Mouse (Mus musculus) adrenal gland, postnatal 25 days (tissue): ENCODE results near the gene Rab44. TPM values are rescaled to one million over a fixed set of nuclear protein-coding genes. Genes with fewer than 3 reads are reported as not detected.

Source experiments
- DNase-seq: peaks from one replicate; pipeline ENCODE4 v3.0.0; 2021; ENCODE audit warnings: mixed read lengths
- total RNA-seq: library from RNA; stranded (reverse); gene quantifications from 2 replicates; pipeline ENCODE4 v1.2.3, GENCODE M21; 2021

Rab44 gene
- total RNA-seq, 1 experiment from 2014 or later, result 0.30 TPM

- DNase-seq, result no peak
These were observed 21.1 kb downstream of the Rab44 start for GRCm38 (mm10) chr17:29135066-29135465.

- peak; percentile 67 for DNase-seq
These were observed 22.3 kb downstream of the Rab44 start for GRCm38 (mm10) chr17:29136236-29136635.

GRCm38 (mm10) chr17:29137906-29138305 is 24.0 kb downstream of the Rab44 start:
- DNase-seq, result no peak

- DNase-seq, result no peak
These were observed 27.6 kb downstream of the Rab44 start for GRCm38 (mm10) chr17:29141577-29141976.

GRCm38 (mm10) chr17:29143266-29143665 is 29.3 kb downstream of the Rab44 start:
- DNase-seq, result no peak

- DNase-seq, result no peak
These were observed 31.2 kb downstream of the Rab44 start for GRCm38 (mm10) chr17:29145101-29145500.

DNA sequence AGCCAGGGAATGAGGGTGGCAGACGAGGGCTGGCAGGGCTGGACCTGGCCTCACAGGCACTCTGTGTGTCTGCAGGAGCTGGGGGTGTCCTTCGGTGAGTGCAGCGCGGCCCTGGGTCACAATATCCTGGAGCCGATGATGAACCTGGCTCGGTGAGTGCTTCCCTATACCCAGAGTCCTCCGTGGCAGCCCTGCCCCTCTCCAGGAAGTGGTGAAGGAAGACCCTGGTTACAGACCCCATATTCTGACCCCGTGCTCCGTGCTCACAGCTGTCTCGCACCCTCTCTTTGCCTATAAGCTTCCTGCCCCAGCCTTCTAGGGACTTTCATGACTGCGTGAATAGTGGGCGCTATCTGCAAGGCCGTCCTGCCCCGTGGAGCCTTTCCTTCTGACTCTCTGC is 33.3 kb downstream of the Rab44 start:
- DNase-seq, result no peak

DNA sequence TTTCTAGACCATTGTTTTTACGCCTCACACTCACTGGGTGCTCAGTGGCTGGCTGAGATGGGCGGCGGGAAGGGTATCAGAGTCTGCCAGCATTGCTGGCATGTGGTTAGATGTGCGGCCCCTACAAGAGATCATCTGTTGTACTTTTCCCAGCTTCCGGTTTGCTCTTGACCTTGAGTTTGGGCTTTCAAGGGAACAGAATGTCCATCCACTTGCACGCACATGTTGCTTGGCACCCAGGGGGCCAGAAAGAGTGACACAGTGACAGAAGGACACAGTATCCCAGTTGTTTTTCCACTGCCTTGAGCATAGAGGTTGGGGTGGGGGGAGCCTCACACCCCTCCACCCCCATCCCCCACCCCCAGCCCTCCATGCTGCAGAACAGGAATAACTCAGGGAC is 33.8 kb downstream of the Rab44 start:
- no peak for DNase-seq

GRCm38 (mm10) chr17:29149766-29150165 is 35.8 kb downstream of the Rab44 start:
- no peak for DNase-seq

DNA sequence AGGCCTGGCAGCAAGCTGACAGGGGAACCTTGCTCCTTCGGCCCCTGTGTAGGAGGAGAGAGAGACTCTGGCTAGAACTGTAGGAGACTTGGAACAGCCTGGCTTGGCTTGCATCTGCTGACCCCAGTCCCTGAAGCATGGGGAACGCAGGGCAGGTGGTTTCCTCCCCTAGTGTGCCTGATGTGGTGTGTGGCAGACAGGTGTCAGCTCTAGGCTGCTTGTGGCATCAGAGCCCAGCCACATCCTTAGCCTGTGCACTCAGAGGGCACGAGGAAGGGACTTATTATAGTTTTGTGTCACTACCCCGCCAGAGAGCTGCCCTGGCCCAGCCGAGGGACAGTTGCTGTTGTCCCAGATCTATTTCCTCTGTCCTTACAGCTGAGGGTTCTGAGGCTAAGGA is 38.6 kb downstream of the Rab44 start:
- DNase-seq, result no peak

DNA sequence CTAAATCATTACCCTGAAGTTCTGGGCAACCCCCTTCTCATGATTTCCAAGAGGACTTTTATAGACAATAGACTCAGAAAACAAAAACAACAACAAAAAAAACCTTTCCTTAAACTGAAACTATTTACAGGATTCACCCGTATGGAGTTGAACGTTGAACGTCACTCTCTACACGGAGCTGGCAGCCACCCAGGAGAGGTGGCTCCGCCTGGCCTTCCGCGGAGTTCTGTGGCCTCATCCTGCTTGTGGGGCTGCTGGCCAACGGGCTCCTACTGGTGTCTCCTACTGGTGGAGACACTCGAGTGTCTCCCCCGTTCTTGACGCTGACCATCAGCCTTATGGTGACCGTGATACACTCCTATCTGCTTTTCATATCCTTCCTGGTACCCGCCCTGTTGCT is 40.3 kb downstream of the Rab44 start:
- DNase-seq, result no peak

DNA sequence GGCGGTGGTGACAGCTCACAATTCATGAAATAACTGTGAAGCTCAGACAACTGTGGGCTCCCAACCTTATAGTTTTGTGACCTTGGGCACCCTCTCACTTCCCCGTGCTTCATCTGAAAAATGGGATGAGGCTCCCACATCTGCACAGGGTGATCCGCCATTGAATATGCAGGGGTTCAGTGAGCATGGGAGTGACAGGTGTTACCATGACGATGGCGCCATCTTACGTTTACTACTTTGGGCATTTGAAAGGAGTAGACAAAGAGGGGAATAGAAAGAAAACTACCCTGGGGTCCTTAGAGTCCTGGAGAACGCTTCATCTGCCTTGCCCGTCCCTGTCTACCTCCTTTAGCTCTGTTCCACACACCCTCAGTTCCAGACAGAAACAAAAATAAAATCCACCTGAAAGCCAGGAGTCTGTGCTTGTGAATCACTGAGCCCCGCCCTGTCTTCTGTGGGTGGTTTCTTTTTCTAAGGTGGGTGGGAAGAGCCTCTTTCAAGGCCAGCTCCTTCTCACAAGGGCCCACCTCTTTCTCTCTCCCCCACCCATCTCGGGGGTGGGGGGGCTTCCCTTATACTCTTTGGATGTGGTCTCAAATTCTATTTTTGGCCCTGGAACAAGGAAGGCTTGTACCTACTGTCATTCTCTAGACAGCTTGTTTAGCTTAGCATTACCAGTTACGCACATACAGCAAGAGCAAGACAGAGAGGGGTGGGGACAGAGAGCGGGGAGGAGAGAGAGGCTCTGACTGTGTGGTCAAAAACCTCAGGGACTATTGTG is 41.6 kb downstream of the Rab44 start:
- DNase-seq, result no peak

DNA sequence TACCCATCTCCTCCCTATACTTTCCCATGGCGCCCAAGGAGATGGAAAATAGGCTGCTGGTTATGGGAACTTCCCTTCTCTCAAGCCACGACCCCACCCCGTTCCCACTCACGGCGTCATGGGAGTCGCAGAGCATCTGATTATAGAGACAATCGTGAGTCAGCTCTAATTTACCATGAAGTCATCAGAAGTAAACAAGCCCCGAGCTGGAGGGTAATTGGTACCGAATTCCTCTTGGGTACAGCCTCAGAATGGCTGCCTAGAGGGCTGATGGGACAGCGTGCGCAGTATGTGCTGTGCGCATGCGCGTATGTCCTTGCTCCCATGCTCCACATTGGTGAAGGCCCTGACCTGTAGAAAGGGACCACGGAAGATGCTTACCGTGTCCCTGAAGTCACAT is 42.5 kb downstream of the Rab44 start:
- no peak for DNase-seq

DNA sequence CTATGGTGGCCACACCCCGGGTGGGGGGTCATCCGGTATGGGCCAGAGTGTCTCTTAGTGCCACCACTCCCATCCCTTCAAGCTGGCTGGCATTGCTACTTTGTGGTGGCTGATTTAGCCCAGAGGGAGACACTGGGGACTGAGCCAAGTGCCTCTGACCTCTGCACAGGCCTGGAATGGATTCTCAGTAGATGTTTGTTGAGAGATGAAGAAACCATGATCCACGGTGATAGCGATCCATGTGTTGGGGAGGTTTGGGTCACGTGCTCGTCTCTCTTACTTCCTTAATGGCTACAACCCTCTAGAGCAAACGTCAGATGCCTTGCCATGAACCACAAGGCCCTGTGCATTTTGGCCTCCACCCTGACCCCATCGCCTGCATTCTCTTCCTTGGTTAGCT is 42.9 kb downstream of the Rab44 start:
- DNase-seq, result peak; percentile 42

- DNase-seq, result no peak
These were observed 45.0 kb downstream of the Rab44 start for GRCm38 (mm10) chr17:29158899-29159298.

DNA sequence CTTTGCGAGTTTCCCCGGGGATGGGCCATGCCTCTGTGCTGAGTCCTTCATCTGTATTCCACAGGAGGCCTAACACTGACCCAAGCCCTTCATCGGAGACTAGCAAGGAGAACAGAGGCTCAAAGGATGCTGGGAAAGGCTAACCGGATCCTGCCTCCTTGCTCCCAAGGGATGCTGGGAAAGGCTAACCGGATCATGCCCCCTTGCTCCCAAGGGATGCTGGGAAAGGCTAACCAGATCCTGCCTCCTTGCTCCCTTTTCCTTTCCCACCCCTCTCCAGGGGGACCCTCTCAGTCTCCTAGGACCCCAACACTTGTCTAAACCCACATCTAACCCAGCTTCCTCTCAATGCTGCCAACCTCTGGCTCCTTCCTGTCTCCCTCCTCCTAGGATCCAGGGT is 45.4 kb downstream of the Rab44 start:
- no peak for DNase-seq

DNA sequence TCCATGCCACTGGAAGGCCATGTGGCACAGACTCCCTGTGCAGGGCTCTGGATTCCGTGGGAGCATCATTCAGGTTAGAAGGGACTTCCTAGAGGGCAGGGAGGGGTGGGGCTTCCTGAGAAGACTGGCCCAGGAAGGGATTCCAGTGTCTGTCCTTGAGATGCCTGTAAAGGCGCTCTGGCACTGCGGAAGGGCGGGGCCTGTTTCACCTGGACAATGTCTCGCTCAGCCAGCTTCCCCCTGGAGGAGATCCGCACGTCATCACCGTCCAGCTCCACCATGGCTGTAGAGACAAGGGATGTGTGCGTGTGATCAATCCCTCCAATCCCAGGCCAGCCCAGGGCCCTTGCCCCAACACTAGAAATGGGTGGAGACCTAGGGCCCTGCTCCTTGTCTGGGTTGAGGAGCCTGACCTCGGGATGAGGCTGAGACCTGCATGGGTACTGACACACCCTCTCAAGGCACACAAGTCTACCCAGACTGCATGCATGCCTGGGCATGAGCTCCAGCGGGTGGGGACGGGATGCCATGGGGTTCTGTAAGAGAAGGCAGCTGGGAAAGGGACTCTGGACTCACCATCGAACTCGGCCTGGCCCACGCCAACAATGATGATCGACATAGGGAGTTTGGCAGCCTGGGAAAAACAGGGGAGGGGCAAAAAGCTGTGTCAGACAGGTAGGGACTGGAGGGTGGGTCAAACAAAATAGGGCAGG is 46.0 kb downstream of the Rab44 start:
- DNase-seq, result no peak

DNA sequence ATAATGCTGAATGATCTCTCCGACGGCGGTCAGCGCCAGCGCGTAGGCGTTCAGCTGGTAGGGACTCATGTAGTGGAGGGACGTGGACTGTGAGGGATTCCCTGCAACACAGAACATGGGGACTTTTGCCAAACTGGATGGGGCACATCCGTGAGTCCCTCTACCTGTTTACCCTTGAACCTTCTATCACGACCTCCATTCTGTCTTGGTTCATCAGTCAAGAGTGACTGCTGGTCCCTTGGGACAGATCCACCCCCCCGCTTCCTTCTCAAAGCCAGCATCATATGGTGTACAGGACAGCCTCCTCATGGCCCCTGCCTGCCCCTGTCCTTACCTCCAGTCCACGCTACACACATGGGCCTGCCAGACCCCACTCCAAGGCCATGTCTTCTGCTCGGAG is 48.4 kb downstream of the Rab44 start:
- no peak for DNase-seq

GRCm38 (mm10) chr17:29164469-29165111 is 50.6 kb downstream of the Rab44 start:
- no peak for DNase-seq

DNA sequence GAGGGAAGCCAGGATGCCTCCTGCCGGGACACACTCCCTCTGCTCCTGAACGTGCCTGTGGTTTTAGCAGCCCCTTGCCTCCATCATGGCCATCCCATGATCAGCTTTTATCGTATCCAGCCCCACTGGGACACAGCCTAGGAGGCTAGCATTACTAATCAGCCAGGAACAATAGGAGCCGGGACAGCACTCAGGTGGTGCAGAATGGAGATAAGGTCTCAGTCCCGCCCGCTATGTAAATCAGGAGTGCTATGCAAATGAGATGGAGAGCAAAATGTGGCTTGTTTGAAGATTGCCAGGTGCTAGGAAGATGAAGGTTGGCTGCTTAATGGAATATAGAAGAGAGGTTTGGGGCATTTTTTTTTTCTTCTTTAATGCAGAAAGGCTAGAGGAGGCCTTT is 51.5 kb downstream of the Rab44 start:
- DNase-seq, result no peak

GRCm38 (mm10) chr17:29165967-29166578 is 52.1 kb downstream of the Rab44 start:
- DNase-seq, result no peak

DNA sequence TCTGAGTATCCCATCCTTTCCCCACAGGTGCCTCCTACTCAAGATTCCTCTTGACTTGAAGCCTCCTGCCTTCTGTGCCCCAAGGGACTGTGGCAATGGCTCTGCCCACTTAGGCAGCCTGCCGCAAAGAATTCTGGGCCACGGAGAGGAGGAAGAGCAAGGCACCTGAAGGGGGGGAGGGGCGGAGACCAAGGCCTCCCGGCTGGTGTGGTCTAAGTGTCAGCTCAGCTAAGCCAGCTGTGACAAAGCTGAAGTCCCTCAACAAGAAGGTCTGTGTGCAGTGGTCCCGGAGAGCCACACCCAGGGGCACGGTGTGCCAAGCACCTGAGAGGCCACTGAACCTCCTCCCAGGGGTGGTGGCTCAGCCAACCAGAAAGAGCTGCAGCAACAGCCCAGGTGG is 53.4 kb downstream of the Rab44 start:
- DNase-seq, result no peak

- no peak for DNase-seq
These were observed 54.5 kb downstream of the Rab44 start for GRCm38 (mm10) chr17:29168438-29168837.
